Mouse (Mus musculus): ENCODE measurements around the gene C330007P06Rik.
"Not testable (repeated sequence)": the region's sequence is repeated elsewhere in the genome, so short reads cannot be mapped to it uniquely, and the experiment has no call there.

Gene C330007P06Rik

GRCm38 (mm10) chrX:36873765-36874164 lies at the start of gene C330007P06Rik, which contains the start of gene Ube2a:
TSS of gene C330007P06Rik (minus strand) at chrX:36874111.
TSS of gene Ube2a (plus strand) at chrX:36873900.
- DNase-seq = no peak

GRCm38 (mm10) chrX:36921346-36921745 lies 47.4 kb upstream of the C330007P06Rik start:
- DNase-seq = no peak

- no peak for DNase-seq
Observed at GRCm38 (mm10) chrX:36917749-36918148, 43.8 kb upstream of the C330007P06Rik start.

DNA sequence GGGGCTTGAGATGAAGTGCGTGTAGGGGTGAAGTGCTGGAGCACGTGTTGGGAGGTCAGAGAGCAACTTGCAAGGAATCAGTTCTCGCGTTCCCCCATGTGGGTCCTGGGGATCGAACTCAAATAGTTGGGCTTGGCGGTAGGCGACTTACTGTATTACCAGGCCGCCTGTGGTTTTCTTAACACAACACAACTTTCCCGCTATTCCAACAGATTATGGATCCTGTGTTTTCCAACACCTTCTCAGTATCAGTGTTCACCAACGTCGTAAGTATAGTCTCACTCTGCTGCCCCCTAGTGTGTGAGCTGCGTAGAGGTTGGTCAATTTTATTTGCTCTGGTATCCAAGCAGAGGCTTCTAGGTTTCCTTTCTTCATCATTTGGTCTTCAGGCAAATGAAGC lies 37.4 kb upstream of the C330007P06Rik start:
- DNase-seq = peak in 1 of 2 experiments; percentile 35

GRCm38 (mm10) chrX:36906539-36906938 lies 32.6 kb upstream of the C330007P06Rik start:
- DNase-seq = no peak

DNA sequence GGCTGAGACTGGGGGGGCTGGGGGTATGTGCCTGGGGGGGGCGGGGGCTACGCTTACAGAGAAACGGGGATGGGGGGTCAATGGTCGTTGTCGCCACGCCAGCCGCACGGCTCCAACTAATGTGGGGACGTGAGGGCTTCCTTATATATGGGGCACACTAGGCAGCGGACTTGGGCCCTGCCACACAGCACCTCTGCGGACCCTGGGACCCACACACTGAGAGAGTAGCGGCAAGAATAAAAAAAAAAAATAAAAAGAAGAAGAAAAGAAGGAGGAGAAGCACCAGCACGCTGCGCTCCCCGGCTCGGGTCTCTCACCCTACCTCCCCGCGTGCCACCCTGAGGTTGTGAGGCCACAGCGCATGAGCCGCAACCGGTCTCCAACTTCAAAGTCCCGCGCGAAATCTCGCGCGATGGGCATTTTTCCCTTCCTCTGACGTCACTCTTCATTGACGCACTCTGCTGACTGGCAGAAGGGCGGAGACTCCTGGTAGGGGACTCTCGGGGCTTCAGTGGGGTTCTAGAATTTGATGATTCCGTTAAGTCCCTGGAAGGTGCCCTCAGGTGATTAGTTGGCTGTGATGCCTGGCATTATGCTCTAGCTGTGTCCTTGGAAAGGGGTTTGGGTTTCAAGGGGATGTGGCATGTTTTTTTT lies 29.3 kb upstream of the C330007P06Rik start:
- peak; percentile 92 to 93 for DNase-seq

DNA sequence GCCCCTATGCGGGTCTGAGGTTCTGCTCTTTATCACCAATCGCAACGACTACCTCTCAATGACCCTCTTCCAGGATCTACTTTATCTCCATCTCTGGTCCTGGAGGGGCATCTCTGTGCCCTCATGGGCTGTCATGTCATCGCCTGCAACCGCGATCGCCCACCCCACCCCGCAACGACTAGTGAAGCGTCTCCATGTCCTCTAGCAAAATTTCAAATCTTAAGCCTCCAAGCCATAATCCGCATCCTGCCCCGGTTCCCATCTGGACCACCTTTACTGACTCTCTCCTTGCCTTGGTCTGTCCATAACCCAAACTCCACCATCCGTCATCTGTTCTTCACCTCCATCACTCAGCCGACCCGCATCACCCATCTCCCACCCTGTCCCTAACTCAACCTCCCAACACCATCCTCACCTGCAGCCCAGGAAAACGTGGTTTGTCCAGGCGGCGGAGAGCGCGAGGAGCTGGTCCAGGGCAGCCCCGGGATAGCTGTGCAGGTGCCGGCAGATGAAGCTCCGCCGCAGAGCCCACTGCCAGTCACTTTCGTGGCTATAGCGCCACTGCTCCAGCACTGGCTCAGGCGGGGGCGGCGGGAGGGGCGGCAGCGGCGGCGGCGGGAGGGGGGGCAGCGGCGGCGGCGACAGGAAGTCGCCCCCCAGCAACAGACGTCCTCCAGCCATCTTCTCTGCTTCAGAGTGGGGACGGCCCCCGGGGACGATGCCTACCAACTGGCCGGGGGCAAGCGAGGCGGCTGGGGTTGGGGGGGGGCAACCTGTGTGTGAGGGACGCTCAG lies 28.6 kb upstream of the C330007P06Rik start, which contains the start of gene Nkrf:
Gene Nkrf, minus strand, starts transcription at position 579 of the 794 bp plus-strand sequence.
- DNase-seq = no peak

- no peak for DNase-seq
Observed at GRCm38 (mm10) chrX:36901655-36902054, 27.7 kb upstream of the C330007P06Rik start.

- DNase-seq = not testable (repeated sequence)
Observed at GRCm38 (mm10) chrX:36898931-36899330, 25.0 kb upstream of the C330007P06Rik start.

DNA sequence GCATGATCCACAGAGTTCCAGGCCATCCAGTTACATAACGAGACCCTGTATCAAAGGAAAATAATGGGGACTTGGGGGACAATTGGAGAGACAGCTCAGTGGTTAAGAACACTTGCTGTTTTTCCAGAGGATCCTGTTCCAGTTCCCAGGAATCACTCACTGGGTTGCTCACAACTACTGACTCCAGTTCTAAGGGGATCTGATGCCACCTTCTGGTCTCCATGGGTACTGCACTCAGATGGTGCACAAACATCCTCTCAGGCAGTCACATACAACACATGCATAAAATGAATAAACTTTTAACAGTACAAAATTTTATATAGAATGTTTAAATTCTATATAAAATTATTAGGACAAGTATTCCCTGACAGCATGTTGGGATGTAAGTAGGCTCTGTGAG lies 10.8 kb upstream of the C330007P06Rik start:
- no peak for DNase-seq

DNA sequence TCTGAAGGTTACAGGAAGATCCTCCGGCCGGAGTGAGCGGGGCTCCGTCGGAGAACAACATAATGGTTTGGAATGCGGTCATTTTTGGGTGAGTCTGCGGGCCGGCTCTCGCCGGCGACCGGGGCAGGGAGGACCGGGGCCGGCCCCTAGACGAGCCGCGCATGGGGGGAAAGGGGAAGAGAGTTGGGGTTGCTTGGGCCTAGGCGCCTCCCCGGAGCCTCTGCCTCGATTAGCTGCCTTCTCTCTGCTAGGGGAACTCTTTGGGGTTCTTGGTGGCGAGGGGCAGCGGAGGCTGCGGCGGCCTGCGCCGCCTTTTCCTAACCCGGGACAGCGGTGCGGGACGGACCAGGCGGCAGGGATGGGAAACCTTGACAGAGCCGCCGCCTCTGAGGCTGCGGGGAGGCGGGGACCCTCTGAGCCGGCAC lies 805 bp upstream of the C330007P06Rik start:
- no peak for DNase-seq

- DNase-seq = peak; percentile 88 to 93
Observed at GRCm38 (mm10) chrX:36874178-36874696, 326 bp upstream of the C330007P06Rik start.

DNA sequence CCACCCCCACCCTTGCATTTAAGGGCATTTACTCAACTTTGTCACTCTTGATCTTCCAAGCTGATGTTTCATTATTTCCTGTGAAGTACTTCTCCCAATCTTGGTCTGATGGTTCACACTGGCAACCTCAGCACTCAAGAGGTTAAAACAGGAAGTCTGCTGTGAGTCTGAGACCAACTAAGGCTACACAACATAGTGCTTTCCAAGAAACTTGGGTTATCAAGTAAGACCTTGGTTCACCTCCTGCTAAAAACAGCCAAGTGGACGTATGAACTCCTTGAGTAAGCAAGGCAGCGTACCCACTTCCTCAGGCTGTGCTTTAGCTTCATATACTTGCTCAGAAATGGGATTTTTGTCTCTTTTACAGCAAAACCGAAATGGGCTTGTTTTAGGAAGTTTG lies 3.5 kb downstream of the C330007P06Rik start:
- DNase-seq = no peak

GRCm38 (mm10) chrX:36864609-36865328 lies 9.1 kb downstream of the C330007P06Rik start:
- DNase-seq = no peak

- peak; percentile 78 to 81 for DNase-seq
Observed at GRCm38 (mm10) chrX:36863766-36864608, 9.9 kb downstream of the C330007P06Rik start.

DNA sequence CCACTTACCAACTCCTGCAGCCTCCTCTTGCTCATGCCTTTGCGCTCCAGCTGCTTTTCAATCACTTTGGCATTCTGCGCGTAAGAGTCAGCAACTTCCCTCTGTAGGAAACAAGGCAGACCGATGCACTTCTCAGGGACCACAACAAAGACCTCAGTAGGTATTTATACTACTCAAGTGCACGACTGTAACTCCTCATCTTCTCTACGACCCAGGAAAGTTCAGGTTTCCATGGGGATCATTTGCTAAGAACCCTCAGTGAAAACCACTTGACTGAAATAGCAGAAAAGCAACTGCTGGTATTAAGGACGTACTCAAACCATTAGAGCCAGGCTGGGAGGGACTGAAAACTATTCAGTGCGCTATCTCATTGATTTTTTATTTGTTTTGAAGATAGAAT lies 21.3 kb downstream of the C330007P06Rik start:
- no peak for DNase-seq

GRCm38 (mm10) chrX:36847152-36847551 lies 26.8 kb downstream of the C330007P06Rik start:
- DNase-seq = no peak

DNA sequence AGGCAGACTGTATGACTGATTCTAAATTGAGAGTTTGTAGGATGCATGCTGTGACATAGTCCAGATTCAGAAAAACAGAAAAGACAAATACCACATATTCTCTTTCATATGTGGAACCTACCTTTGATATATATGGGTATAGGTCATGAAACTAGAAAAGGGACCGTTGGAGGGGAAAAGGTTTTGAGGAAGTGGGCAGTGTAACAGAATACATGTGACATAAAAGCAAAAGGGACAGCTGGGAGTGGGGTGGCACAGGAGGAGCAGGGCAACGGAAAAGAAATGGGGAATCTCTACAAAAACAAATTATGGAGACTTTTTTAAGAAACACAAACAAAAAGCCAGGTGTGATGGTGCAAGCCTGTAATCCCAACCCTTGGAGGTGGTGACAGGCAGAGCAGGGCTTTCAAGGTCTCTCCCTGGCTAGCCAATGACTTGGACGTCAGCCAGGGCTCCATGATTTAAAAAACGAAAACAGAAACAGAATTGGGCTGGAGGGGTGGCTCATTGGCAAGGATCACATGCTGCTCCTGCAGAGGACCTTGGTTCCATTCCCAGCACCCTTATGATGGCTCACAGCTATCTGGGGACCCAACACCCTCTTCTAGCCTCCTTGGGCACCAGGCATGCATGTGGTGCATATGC lies 30.4 kb downstream of the C330007P06Rik start:
- no peak for DNase-seq

- DNase-seq = no peak
Observed at GRCm38 (mm10) chrX:36841698-36842097, 32.2 kb downstream of the C330007P06Rik start.

DNA sequence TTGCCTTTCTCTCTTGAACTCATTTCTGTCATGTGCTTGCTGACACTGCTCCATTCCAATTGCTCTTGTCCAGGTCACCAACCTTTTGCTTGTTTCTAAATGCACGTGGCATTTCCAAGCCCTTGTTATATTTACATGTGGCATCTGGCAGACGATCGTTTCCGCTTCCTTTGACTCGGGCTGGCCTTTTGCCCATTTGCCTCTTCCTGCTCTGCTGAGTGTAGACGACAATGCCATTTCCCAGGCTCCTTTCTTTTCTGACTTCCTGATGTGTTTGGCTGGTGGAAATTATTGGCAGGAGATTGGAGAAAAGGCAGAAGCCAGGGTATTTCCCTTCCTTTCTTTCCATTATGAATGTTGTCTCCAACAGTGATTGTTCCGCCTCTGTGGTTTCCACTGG lies 34.5 kb downstream of the C330007P06Rik start:
- peak; percentile 45 to 46 for DNase-seq

- no peak for DNase-seq
Observed at GRCm38 (mm10) chrX:36837069-36837676, 36.7 kb downstream of the C330007P06Rik start.
